Mouse (Mus musculus): ENCODE results near the gene Gm45711.
A peak's percentile ranks its signal among the peaks of the same experiment; 100 is the strongest.

DNA sequence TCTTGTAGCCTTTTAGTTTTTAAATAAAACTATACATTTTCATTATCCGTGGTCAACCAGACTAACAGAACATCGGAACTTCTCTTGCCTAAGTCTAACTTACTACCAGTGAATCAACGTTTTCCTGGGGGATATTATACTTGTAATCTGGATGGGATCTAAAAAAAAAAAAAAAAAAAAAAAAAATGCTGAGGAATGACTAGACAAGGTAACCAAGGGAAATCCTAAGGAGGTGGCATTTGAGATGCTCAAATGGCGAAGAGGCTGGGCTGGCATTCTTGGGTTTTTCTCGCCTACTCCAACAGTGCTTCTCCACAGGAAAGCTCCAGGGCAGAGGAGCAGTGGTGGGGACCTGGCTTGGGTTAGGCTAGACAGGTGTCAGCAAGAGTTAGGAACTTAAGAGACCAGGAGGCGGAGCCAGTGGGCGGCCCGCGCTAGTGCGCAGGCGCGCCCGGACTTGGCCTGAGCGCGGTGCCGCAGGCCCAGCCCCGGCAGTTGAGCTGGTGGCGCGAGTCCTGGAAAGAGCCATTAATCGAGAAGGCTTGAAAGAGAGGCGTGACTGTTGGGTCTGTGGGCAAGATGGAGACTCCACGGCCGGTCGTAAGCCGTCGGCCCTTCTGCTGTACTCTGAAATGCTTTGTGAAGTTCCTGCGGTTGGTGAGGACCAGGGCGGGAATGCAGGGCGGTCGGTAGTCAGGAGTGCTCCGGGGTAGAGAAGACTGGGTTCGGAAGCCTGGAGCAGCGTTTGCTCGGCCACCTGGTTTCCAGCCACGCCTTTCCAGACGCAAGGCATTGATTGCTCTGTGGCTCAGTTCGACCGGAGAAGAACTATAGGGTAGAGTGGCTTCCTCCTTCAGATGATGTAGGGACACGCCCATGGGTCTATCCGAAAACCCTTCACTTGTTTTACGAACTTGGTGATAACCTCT lies 59.2 kb downstream of the Gm45711 start, which contains the start of gene Cklf:
- peak; percentile 90 for TF ChIP-seq POLR2A (IDR thresholded peaks at IDR 0.05; ENCODE audit: borderline replicate concordance, control insufficient read depth, low read depth, low read length)
- 0 out of 2 replicates have a peak, but pooled peaks have one; percentile 6 for TF ChIP-seq CTCF (IDR thresholded peaks at IDR 0.05; ENCODE audit: control insufficient read depth, insufficient read depth, low read length)
